Mouse (Mus musculus) cerebellum, adult 18-20 months (tissue): ENCODE results near the gene Phpt1.

Experiments used
- DNase-seq, 2 experiments: peaks; one replicate each; pipeline ENCODE4 v3.0.0; 2021

Gene Phpt1

GRCm38 (mm10) chr2:25582466-25583119 is 7.6 kb upstream of the Phpt1 start:
- DNase-seq, result peak; percentile 50 to 61

GRCm38 (mm10) chr2:25581901-25582301 is 6.9 kb upstream of the Phpt1 start:
- peak; percentile 88 to 91 for DNase-seq

GRCm38 (mm10) chr2:25581294-25581864 is 6.4 kb upstream of the Phpt1 start, which contains the start of gene Ajm1:
Ajm1 (minus strand) TSS chr2:25581757.
- DNase-seq, result peak; percentile 79 to 87

GRCm38 (mm10) chr2:25580621-25581101 is 5.6 kb upstream of the Phpt1 start:
- DNase-seq, result peak; percentile 53 to 57

GRCm38 (mm10) chr2:25579737-25580460 is 4.9 kb upstream of the Phpt1 start:
- peak; percentile 86 to 87 for DNase-seq

- DNase-seq, result peak in 1 of 2 experiments; percentile 49
Observed at GRCm38 (mm10) chr2:25578796-25579736, 4.0 kb upstream of the Phpt1 start.

GRCm38 (mm10) chr2:25577951-25578795 is 3.1 kb upstream of the Phpt1 start:
- peak; percentile 24 to 64 for DNase-seq

- peak; percentile 33 to 64 for DNase-seq
Observed at GRCm38 (mm10) chr2:25576965-25577891, 2.2 kb upstream of the Phpt1 start.

- peak; percentile 25 to 45 for DNase-seq
Observed at GRCm38 (mm10) chr2:25576028-25576850, 1.2 kb upstream of the Phpt1 start.

GRCm38 (mm10) chr2:25575432-25576027 is 506 bp upstream of the Phpt1 start:
- DNase-seq, result peak; percentile 64 to 72

GRCm38 (mm10) chr2:25574136-25574535 is 888 bp downstream of the Phpt1 start:
- DNase-seq, result peak in 1 of 2 experiments; percentile 50

- DNase-seq, result no peak
Observed at GRCm38 (mm10) chr2:25573068-25573467, 2.0 kb downstream of the Phpt1 start.

GRCm38 (mm10) chr2:25571221-25571620 is 3.8 kb downstream of the Phpt1 start:
- DNase-seq, result no peak

- no peak for DNase-seq
Observed at GRCm38 (mm10) chr2:25569323-25569722, 5.7 kb downstream of the Phpt1 start.

- DNase-seq, result no peak
Observed at GRCm38 (mm10) chr2:25568473-25569019, 6.5 kb downstream of the Phpt1 start.

- DNase-seq, result peak in 1 of 2 experiments; percentile 18
Observed at GRCm38 (mm10) chr2:25566558-25566957, 8.5 kb downstream of the Phpt1 start.

- peak in 1 of 2 experiments; percentile 17 for DNase-seq
Observed at GRCm38 (mm10) chr2:25565741-25566140, 9.3 kb downstream of the Phpt1 start.

- DNase-seq, result peak; percentile 82 to 84
Observed at GRCm38 (mm10) chr2:25561946-25562345, 13.1 kb downstream of the Phpt1 start.

- peak in 1 of 2 experiments; percentile 28 for DNase-seq
Observed at GRCm38 (mm10) chr2:25560551-25560950, 14.5 kb downstream of the Phpt1 start.
